Mouse (Mus musculus) megakaryocyte, embryonic 14.5 days (primary cell): Measurements from ENCODE around the gene Rnf224. TPM values are rescaled to one million over a fixed set of nuclear protein-coding genes. Genes with fewer than 3 reads are reported as not detected.

Source experiments
- H3K27me3 ChIP-seq: replicated peaks from 2 replicates; pipeline ENCODE3; 2012; ENCODE audit warnings: inconsistent platforms
- H3K36me3 ChIP-seq: replicated peaks from 2 replicates; pipeline ENCODE3; 2012; ENCODE audit warnings: low read length, inconsistent platforms, mixed read lengths
- H3K4me1 ChIP-seq: 2 replicates; pipeline ENCODE4 v1.6.1; 2012; ENCODE audit warnings: inconsistent platforms
- H3K4me3 ChIP-seq: replicated peaks from 2 replicates; pipeline ENCODE3; 2012; ENCODE audit warnings: moderate library complexity, mild to moderate bottlenecking, inconsistent platforms
- H3K9me3 ChIP-seq: 2 replicates; pipeline ENCODE4 v1.6.1; 2012; ENCODE audit warnings: inconsistent platforms
- FLI1 ChIP-seq: IDR thresholded peaks from 2 replicates; pipeline ENCODE4 v1.6.1; 2012; ENCODE audit warnings: low read length, inconsistent platforms, mixed read lengths
- GATA1 ChIP-seq: IDR thresholded peaks from 3 replicates; pipeline ENCODE4 v1.6.1; 2012; ENCODE audit warnings: mixed read lengths, low read length, inconsistent platforms, borderline replicate concordance
- polyA plus RNA-seq: library from polyadenylated mRNA; stranded (reverse); fragments of >175 nt; gene quantifications from 2 replicates; pipeline ENCODE4 v1.2.3, GENCODE M21; 2012; ENCODE audit warnings: low replicate concordance; ENCODE audit not compliant: insufficient read depth

Rnf224 gene
- polyA plus RNA-seq, 1 experiment: not detected

GRCm38 (mm10) chr2:25255284-25255779, 18.7 kb upstream of the Rnf224 start, which contains the start of gene Tmem203:
TSS of gene Tmem203 (plus strand) at chr2:25255439.
- TF ChIP-seq FLI1 (peak; percentile 63; the same call in 1 of the 2 replicates), GATA1 (no peak)
- peaks cover 36% of the 10 kb centered on the region for H3K36me3 ChIP-seq
- no peaks in the 10 kb centered on the region for H3K27me3 ChIP-seq
- peak within 1 kb of the TSS; percentile 91 for H3K4me3 ChIP-seq
- no peaks in the 10 kb centered on the region for H3K9me3 ChIP-seq
- H3K4me1 ChIP-seq: peaks cover 53% of the 10 kb centered on the region

- H3K4me3 ChIP-seq: no peak overlapping the region
- peaks cover 44% of the 10 kb centered on the region for H3K4me1 ChIP-seq
- peaks cover 66% of the 10 kb centered on the region for H3K36me3 ChIP-seq
- TF ChIP-seq FLI1 (no peak), GATA1 (no peak)
- no peaks in the 10 kb centered on the region for H3K27me3 ChIP-seq
- no peaks in the 10 kb centered on the region for H3K9me3 ChIP-seq
Observed at GRCm38 (mm10) chr2:25252331-25252730, 15.7 kb upstream of the Rnf224 start.

- no peak for TF ChIP-seq FLI1
- TF ChIP-seq GATA1: no peak
- H3K4me3 ChIP-seq: peak within 1 kb of the TSS; percentile 31
- H3K9me3 ChIP-seq: no peaks in the 10 kb centered on the region
- H3K36me3 ChIP-seq: peaks cover 74% of the 10 kb centered on the region
- peaks cover 28% of the 10 kb centered on the region for H3K4me1 ChIP-seq
- peaks cover 28% of the 10 kb centered on the region for H3K27me3 ChIP-seq
Observed at GRCm38 (mm10) chr2:25246183-25247072, 9.8 kb upstream of the Rnf224 start, which contains the start of gene AL732309.1. TSS of gene AL732309.1 (minus strand) at chr2:25246863.

- TF ChIP-seq GATA1 (no peak), FLI1 (no peak)
- Histone ChIP-seq H3K4me3 (peak overlapping the region; percentile 57), H3K9me3 (no peaks in the 10 kb centered on the region), H3K36me3 (peaks cover 51% of the 10 kb centered on the region), H3K27me3 (peaks cover 51% of the 10 kb centered on the region), H3K4me1 (peaks cover 31% of the 10 kb centered on the region)
Observed at GRCm38 (mm10) chr2:25244144-25244543, 7.6 kb upstream of the Rnf224 start.

- H3K36me3 ChIP-seq: peaks cover 43% of the 10 kb centered on the region
- H3K4me1 ChIP-seq: peaks cover 35% of the 10 kb centered on the region
- no peak overlapping the region for H3K4me3 ChIP-seq
- H3K9me3 ChIP-seq: no peaks in the 10 kb centered on the region
- no peak for TF ChIP-seq FLI1
- TF ChIP-seq GATA1: no peak
- peaks cover 56% of the 10 kb centered on the region for H3K27me3 ChIP-seq
Observed at GRCm38 (mm10) chr2:25243342-25243741, 6.8 kb upstream of the Rnf224 start.

GRCm38 (mm10) chr2:25242101-25242506, 5.5 kb upstream of the Rnf224 start, which contains the start of the genes Rnf208 and Cysrt1:
TSS of gene Rnf208 (plus strand) at chr2:25242255.
TSS of gene Cysrt1 (minus strand) at chr2:25242452.
- Histone ChIP-seq H3K9me3 (no peaks in the 10 kb centered on the region), H3K27me3 (peaks cover 68% of the 10 kb centered on the region), H3K4me1 (peaks cover 38% of the 10 kb centered on the region), H3K36me3 (peaks cover 31% of the 10 kb centered on the region), H3K4me3 (peak within 1 kb of the TSS; percentile 89)
- TF ChIP-seq FLI1: no peak
- TF ChIP-seq GATA1: no peak

- Histone ChIP-seq H3K9me3 (no peaks in the 10 kb centered on the region), H3K27me3 (peaks cover 73% of the 10 kb centered on the region), H3K4me3 (peak overlapping the region; percentile 89), H3K36me3 (peaks cover 24% of the 10 kb centered on the region), H3K4me1 (peaks cover 45% of the 10 kb centered on the region)
- no peak for TF ChIP-seq GATA1
- TF ChIP-seq FLI1: no peak
Observed at GRCm38 (mm10) chr2:25241438-25241775, 4.8 kb upstream of the Rnf224 start.

- Histone ChIP-seq H3K9me3 (no peaks in the 10 kb centered on the region), H3K36me3 (peaks cover 18% of the 10 kb centered on the region), H3K4me3 (peak overlapping the region; percentile 89), H3K27me3 (peaks cover 79% of the 10 kb centered on the region), H3K4me1 (peaks cover 50% of the 10 kb centered on the region)
- TF ChIP-seq FLI1 (no peak), GATA1 (no peak)
Observed at GRCm38 (mm10) chr2:25240723-25241437, 4.3 kb upstream of the Rnf224 start.

GRCm38 (mm10) chr2:25240310-25240709, 3.7 kb upstream of the Rnf224 start:
- Histone ChIP-seq H3K9me3 (no peaks in the 10 kb centered on the region), H3K36me3 (peaks cover 13% of the 10 kb centered on the region), H3K27me3 (peaks cover 84% of the 10 kb centered on the region), H3K4me3 (peak overlapping the region; percentile 5), H3K4me1 (peaks cover 50% of the 10 kb centered on the region)
- TF ChIP-seq GATA1 (no peak), FLI1 (no peak)

- Histone ChIP-seq H3K4me1 (peaks cover 50% of the 10 kb centered on the region), H3K9me3 (no peaks in the 10 kb centered on the region), H3K36me3 (peaks cover 8% of the 10 kb centered on the region), H3K4me3 (no peak overlapping the region), H3K27me3 (peaks cover 90% of the 10 kb centered on the region)
- TF ChIP-seq FLI1 (no peak), GATA1 (no peak)
Observed at GRCm38 (mm10) chr2:25239766-25240165, 3.2 kb upstream of the Rnf224 start.
